Mouse (Mus musculus) olfactory bulb, adult 2 months (tissue): Measurements from ENCODE around the gene Tmem268. TPM values are rescaled to one million over a fixed set of nuclear protein-coding genes. Genes with fewer than 3 reads are reported as not detected.

Experiments
- H3K27ac ChIP-seq: fragments of 200-500 bp; 2 replicates; pipeline ENCODE4 v1.5.1; 2012; ENCODE audit warnings: low read depth, low read length; ENCODE audit not compliant: insufficient read depth
- H3K4me1 ChIP-seq: fragments of 200-500 bp; 2 replicates; pipeline ENCODE4 v1.6.1; 2012; ENCODE audit warnings: low read length; ENCODE audit not compliant: control insufficient read depth, insufficient read depth
- H3K4me3 ChIP-seq: fragments of 200-500 bp; 2 replicates; pipeline ENCODE4 v1.5.1; 2012; ENCODE audit warnings: mild to moderate bottlenecking, low read depth, low read length, moderate library complexity; ENCODE audit not compliant: insufficient read depth
- CTCF ChIP-seq: fragments of 200-500 bp; IDR thresholded peaks from 2 replicates; pipeline ENCODE4 v1.5.1; 2012; ENCODE audit warnings: low read depth, mild to moderate bottlenecking, low read length, moderate library complexity; ENCODE audit not compliant: insufficient read depth
- POLR2A ChIP-seq: fragments of 200-500 bp; IDR thresholded peaks from 2 replicates; pipeline ENCODE4 v1.6.1; 2012; ENCODE audit warnings: mild to moderate bottlenecking, low read depth, low read length, moderate library complexity; ENCODE audit not compliant: insufficient read depth
- WGBS: fragments of 180-500 bp; shearing (Covaris S2); methylation state at CpG from one replicate; pipeline ENCODE4 v1.1.7; 2018; 5-methylcytosine and 5-hydroxymethylcytosine counted together
- polyA plus RNA-seq: library from polyadenylated mRNA; stranded (reverse); fragments of >200 nt; gene quantifications from 2 replicates; pipeline ENCODE4 v1.2.4, GENCODE M21; 2012; ENCODE audit warnings: low replicate concordance; ENCODE audit not compliant: missing spikeins, insufficient read depth, insufficient read length

The Tmem268 gene
- polyA plus RNA-seq, result not detected in 2 replicates

DNA sequence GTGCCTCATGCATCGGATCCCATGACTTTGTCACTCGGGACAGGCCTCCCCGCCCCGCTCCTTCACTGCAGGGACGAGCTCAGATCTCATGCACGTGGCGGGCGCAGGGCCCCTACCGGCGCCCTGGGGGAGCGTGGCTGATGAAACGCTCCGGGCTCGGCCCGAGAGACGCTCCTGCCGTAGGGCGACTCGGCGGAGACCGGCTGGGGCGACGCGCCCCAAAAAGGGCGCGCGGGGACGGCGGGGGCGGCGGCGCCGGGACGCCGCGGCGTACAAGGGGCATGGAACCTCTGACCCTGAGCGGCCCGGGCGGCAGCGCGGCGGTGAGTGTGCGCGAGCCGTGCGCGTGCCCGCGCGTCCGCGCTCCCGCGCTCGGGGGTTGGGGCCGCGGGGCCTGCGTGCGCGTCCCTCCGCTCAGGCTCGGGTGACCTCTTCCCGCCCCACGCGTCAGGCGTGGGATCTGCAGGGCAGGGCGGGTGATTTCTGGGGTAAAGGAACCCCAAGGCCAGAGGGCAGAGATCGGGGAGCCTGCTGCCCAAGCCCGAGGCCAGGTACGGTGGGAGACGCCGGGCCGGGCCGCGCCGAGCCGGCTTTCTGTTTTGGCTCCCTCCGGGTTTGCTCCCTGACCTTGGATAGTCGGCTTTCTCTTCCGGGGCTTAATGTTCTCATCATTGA lies at the start of gene Tmem268:
Gene Tmem268 (plus strand): TSS at position 375 of the 675 bp plus-strand sequence.
- TF ChIP-seq CTCF, result peak; percentile 42; the same call in 1 of the 2 replicates
- TF ChIP-seq POLR2A, result peak; percentile 81
- Histone ChIP-seq H3K4me1 (peaks cover 33% of the 10 kb centered on the region), H3K27ac (peak within 1 kb of the TSS; percentile 32), H3K4me3 (peak within 1 kb of the TSS; percentile 61)
- under 1% methylated on average over 81 of the region's 81 CpGs for WGBS

- H3K4me1 ChIP-seq, result no peaks in the 10 kb centered on the region
- TF ChIP-seq CTCF (no peak), POLR2A (no peak)
Measured at GRCm38 (mm10) chr4:63512921-63513320, 45.7 kb upstream of the Tmem268 start.

GRCm38 (mm10) chr4:63514454-63514984 lies 44.1 kb upstream of the Tmem268 start:
- H3K4me1 ChIP-seq, result no peaks in the 10 kb centered on the region
- H3K27ac ChIP-seq, result no peak overlapping the region
- H3K4me3 ChIP-seq, result no peak overlapping the region
- 67% methylated on average over 4 of the region's 4 CpGs for WGBS
- TF ChIP-seq POLR2A (no peak), CTCF (no peak)

More at GRCm38 (mm10) chr4:63512921-63513320, 45.7 kb upstream of the Tmem268 start:
- no peak overlapping the region for H3K27ac ChIP-seq
- WGBS, result 91% methylated on average over 2 of the region's 2 CpGs
- no peak overlapping the region for H3K4me3 ChIP-seq

GRCm38 (mm10) chr4:63515021-63515420 lies 43.6 kb upstream of the Tmem268 start:
- H3K27ac ChIP-seq, result no peak overlapping the region
- H3K4me1 ChIP-seq, result no peaks in the 10 kb centered on the region
- H3K4me3 ChIP-seq, result no peak overlapping the region
- no peak for TF ChIP-seq CTCF
- 84% methylated on average over 5 of the region's 5 CpGs for WGBS

GRCm38 (mm10) chr4:63521813-63522419 lies 36.7 kb upstream of the Tmem268 start:
- 89% methylated on average over 2 of the region's 2 CpGs for WGBS
- TF ChIP-seq CTCF (no peak), POLR2A (no peak)
- Histone ChIP-seq H3K4me1 (no peaks in the 10 kb centered on the region), H3K27ac (no peak overlapping the region), H3K4me3 (no peak overlapping the region)

DNA sequence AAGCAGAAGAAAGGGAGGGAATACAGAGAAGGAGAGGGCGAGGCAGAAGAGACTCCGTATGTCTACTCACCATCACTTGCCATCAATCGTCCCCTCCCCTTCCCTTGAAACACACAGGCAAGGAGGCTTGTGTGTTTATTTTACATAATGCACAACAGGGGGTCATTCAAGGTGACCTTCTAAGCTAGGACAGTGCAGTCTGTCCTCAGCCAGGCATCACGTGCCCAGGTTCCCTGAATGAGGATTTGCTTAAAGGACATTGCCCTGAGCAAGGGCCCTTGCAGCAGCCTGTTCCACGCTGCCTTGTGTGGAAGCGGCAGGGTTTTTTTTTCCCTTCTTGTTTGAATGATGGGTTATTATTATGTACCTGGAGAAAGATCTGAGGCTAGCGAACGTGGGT lies 33.1 kb upstream of the Tmem268 start:
- H3K4me1 ChIP-seq, result no peaks in the 10 kb centered on the region; the same call in 1 of the 2 replicates
- H3K4me3 ChIP-seq, result no peak overlapping the region
- H3K27ac ChIP-seq, result no peak overlapping the region
- no peak for TF ChIP-seq POLR2A
- no peak for TF ChIP-seq CTCF
- WGBS, result 86% methylated on average over 8 of the region's 8 CpGs

GRCm38 (mm10) chr4:63528946-63529345 lies 29.6 kb upstream of the Tmem268 start:
- TF ChIP-seq CTCF, result no peak
- TF ChIP-seq POLR2A, result no peak
- no peak overlapping the region for H3K27ac ChIP-seq
- H3K4me1 ChIP-seq, result no peaks in the 10 kb centered on the region; the same call in 1 of the 2 replicates
- WGBS, result 58% methylated on average over 6 of the region's 6 CpGs
- H3K4me3 ChIP-seq, result no peak overlapping the region

DNA sequence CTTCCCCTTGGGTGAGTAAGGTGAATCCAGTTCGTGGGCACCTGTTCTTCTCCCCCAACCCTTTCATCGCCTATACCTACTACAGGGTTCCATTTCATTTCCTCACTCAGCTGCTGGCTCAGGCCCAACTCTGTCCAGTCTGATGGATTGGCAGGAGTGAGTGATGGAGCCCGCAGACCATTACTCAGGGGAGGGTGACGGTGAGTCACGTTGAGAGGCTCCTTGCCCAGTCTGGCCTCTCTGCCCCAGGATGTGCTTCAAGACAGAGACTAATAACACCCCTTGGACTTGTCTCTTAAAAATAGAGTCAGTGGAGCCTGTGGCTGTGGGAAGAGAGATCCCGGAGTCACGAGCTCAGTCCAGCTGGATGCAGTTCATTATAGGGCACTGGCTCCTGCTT lies 28.2 kb upstream of the Tmem268 start:
- Histone ChIP-seq H3K4me3 (no peak overlapping the region), H3K4me1 (no peaks in the 10 kb centered on the region; the same call in 1 of the 2 replicates), H3K27ac (no peak overlapping the region)
- no peak for TF ChIP-seq POLR2A
- TF ChIP-seq CTCF, result no peak
- WGBS, result 73% methylated on average over 7 of the region's 7 CpGs

DNA sequence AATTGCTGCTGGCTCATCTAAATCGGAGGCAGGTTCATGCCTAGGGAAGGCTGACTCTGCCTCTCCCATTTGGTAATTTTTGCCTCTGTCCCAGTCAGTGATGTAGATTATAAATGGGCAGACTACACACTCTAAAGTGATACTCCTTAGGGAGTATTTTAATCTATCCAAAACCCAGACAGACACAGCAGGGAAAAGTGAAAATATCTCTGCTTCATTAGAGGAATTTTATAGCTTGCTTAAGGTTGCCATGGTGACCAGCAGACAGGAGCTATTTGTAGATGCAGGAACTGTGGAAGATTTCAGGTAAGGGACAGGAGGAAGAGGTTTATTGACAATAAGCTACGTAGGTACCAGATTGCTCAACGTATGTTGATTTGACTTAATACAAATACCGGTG lies 21.0 kb upstream of the Tmem268 start:
- no peak overlapping the region for H3K27ac ChIP-seq
- 84% methylated on average over 4 of the region's 4 CpGs for WGBS
- no peak for TF ChIP-seq POLR2A
- no peak for TF ChIP-seq CTCF
- no peaks in the 10 kb centered on the region for H3K4me1 ChIP-seq
- no peak overlapping the region for H3K4me3 ChIP-seq
